Mouse (Mus musculus): ENCODE results near the gene Lmo4.

- TF ChIP-seq GATA1 (IDR thresholded peaks at IDR 0.05; ENCODE audit: borderline replicate concordance, low read length): no peak
- no peak for TF ChIP-seq FLI1 (IDR thresholded peaks at IDR 0.05; ENCODE audit: low read length)
Observed at GRCm38 (mm10) chr3:144232347-144233008, 27.5 kb upstream of the Lmo4 start.

All from megakaryocyte, embryonic 14.5 days (primary cell).